15 mouse cellular contexts compared by ENCODE assay signal in the genomic region with DNA sequence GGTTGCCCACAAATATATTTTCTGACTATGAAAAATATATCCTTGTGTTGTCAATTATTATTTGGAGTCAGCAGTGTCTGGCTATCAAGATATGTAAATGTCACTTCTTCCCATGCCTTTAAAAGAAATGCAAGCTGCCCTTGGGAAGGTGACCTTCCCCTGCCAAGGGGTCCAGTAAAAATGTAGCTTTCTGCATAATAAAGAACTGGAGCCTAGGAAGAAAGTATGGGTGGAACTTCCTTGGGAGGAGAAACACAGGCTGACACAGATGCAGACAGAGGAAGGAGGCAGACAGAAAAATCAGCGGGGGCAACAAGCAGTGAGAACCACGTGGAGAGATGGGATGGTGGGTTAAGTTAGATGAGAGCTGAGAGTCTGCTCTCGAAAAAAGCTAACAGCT.
"Had no signal": no experiment of that assay in that cellular context is flagged by ENCODE, and none has a peak within 500 bp of the region (broad histone marks: within the 10 kb centered on the region; RNA-seq: fewer than 3 reads in every experiment).

No protein-coding gene starts in this region.

- H3K4me1 ChIP-seq: neural tube, embryonic 15.5 days; stomach, embryonic 15.5 days had no signal

- H3K9ac ChIP-seq: neural tube, embryonic 15.5 days; stomach, embryonic 15.5 days had no signal

- H3K36me3 ChIP-seq: neural tube, embryonic 15.5 days; stomach, embryonic 15.5 days had no signal

- H3K9me3 ChIP-seq: neural tube, embryonic 15.5 days; stomach, embryonic 15.5 days had no signal

- H3K4me3 ChIP-seq: neural tube, embryonic 15.5 days; stomach, embryonic 15.5 days had no signal

- DNase-seq: retina, postnatal 1 day; right cerebral cortex, adult 18-20 months; right cerebral cortex, postnatal 14 days; right cerebral cortex, postnatal 25 days; right cerebral cortex, postnatal 4 days; spleen, adult 18-20 months; thymus, adult 18-20 months; thymus, adult 2 months; thymus, postnatal 14 days; thymus, postnatal 25 days; thymus, postnatal 36 days; thymus, postnatal 4 days had no signal

- H3K27ac ChIP-seq: neural tube, embryonic 15.5 days; stomach, embryonic 15.5 days; stomach, postnatal 0 days had no signal
